Mouse (Mus musculus): ENCODE results near the gene Col1a1. TPM values are rescaled to one million over a fixed set of nuclear protein-coding genes. Genes with fewer than 3 reads are reported as not detected.

Col1a1 gene
- total and polyA plus RNA-seq, 3 experiments = 0.11 to 0.13 TPM; not detected in 1

DNA sequence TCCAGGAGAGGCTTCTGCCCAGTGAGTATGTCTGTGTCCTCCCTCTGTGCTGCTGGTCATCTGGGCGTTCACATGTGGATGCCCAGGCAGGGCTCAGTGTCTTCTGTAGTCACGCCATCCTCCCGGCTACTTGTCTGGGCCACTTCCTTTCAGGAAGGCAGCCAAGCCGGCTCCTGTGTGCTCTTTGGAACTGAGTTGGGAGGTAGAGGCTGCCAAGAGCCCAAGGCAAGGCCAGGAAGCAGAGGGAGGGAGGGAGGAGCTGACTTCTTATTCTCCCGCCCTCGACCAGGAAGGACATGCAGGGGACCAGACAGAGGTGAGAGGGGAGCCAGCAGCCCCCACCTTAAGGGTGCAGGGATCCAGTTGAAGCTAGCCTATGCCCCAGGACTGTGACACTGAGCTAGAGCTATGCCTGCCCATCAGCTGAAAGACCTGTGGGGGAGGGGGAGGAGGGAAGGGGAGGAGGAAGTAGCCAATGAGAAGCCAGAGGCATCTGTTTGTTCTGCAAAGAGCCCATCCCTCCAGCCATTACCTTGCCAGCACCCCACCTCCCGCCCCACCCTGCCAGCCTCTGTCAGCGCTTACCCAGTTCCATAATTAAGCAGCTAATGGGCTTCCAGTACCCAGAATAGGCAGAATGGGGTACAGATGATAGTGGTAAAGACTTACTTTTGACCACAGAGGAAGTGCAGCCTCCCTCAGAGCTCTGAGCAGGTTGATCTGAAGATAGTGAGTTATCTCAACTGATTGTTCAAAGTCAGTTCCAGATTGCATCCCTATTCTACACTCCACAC is 22.2 kb downstream of the Col1a1 start:
- dilution Hi-C loops (cut with MboI; ENCODE audit: extremely low pct_ligation_motif_present, extremely low pct_unique_long_range_greater_than_20kb, low sequenced_read_pairs) (no loop called here), in situ Hi-C loops (cut with MboI; ENCODE audit: low pct_ligation_motif_present, low pct_unique_long_range_greater_than_20kb, low sequenced_read_pairs) (no loop called here)
- H3K4me1 ChIP-seq (ENCODE audit: control insufficient read depth in 1 of 2, insufficient read depth in 2 of 2) = peaks cover 10 to 20% of the 10 kb centered on the region in 2 experiments
- no peak for TF ChIP-seq NRF1 (IDR thresholded peaks at IDR 0.05; ENCODE audit: low read depth, low read length)
- TF ChIP-seq E2F4 (IDR thresholded peaks at IDR 0.05; ENCODE audit: insufficient replicate concordance, low read depth, low read length) = no peak
- no peak for TF ChIP-seq POLR2AphosphoS2 (IDR thresholded peaks at IDR 0.05; ENCODE audit: low read depth, low read length)
- TF ChIP-seq NELFE (IDR thresholded peaks at IDR 0.05; ENCODE audit: low read depth, low read length) = no peak
- TF ChIP-seq RAD21 (IDR thresholded peaks at IDR 0.05; ENCODE audit: low read depth, low read length) = no peak
- TF ChIP-seq HCFC1 (IDR thresholded peaks at IDR 0.05; ENCODE audit: low read depth, low read length) = no peak
- TF ChIP-seq ZC3H11A (IDR thresholded peaks at IDR 0.05; ENCODE audit: low read depth, low read length) = no peak
- no peak for TF ChIP-seq RCOR1 (conservative IDR thresholded peaks at IDR 0.05; ENCODE audit: low read depth, low read length)
- no peak for TF ChIP-seq JUN (IDR thresholded peaks at IDR 0.05; ENCODE audit: insufficient read depth, low read depth, low read length)
- TF ChIP-seq MYC (IDR thresholded peaks at IDR 0.05; ENCODE audit: low read depth, low read length) = no peak
- TF ChIP-seq GABPA (IDR thresholded peaks at IDR 0.05; ENCODE audit: insufficient replicate concordance, low read depth, low read length) = no peak
- no peak for TF ChIP-seq ZMIZ1 (IDR thresholded peaks at IDR 0.05; ENCODE audit: low read depth, low read length)
- no peak for TF ChIP-seq POLR2A (IDR thresholded peaks at IDR 0.05; ENCODE audit: low read depth, low read length)
- no peak for TF ChIP-seq MXI1 (IDR thresholded peaks at IDR 0.05; ENCODE audit: low read depth, low read length)
- H3K9ac ChIP-seq (ENCODE audit: insufficient read depth, low read depth) = no peak overlapping the region
- H3K9me3 ChIP-seq (replicated peaks; ENCODE audit: low read length) = no peaks in the 10 kb centered on the region
- no peak overlapping the region for H3K4me2 ChIP-seq (ENCODE audit: insufficient read depth, low read depth, poor library complexity, severe bottlenecking)
- H3K27ac ChIP-seq (ENCODE audit: insufficient read depth, low read depth) = no peak overlapping the region
- H3K79me2 ChIP-seq (replicated peaks; ENCODE audit: control insufficient read depth, extremely low read depth, insufficient read depth, poor library complexity, severe bottlenecking) = no peaks in the 10 kb centered on the region
- H3K27me3 ChIP-seq (replicated peaks) = peaks cover 73% of the 10 kb centered on the region
- no peak overlapping the region for H3K4me3 ChIP-seq (replicated peaks in 1 of 3; ENCODE audit: low read depth in 2 of 3, low read length in 2 of 3, poor library complexity in 1 of 3)
- H3K36me3 ChIP-seq (replicated peaks in 1 of 2; ENCODE audit: control insufficient read depth in 1 of 2, insufficient read depth in 1 of 2, low read length in 1 of 2) = no peaks in the 10 kb centered on the region
- DNase-seq (ENCODE audit: extremely low read depth) = no peak

DNA sequence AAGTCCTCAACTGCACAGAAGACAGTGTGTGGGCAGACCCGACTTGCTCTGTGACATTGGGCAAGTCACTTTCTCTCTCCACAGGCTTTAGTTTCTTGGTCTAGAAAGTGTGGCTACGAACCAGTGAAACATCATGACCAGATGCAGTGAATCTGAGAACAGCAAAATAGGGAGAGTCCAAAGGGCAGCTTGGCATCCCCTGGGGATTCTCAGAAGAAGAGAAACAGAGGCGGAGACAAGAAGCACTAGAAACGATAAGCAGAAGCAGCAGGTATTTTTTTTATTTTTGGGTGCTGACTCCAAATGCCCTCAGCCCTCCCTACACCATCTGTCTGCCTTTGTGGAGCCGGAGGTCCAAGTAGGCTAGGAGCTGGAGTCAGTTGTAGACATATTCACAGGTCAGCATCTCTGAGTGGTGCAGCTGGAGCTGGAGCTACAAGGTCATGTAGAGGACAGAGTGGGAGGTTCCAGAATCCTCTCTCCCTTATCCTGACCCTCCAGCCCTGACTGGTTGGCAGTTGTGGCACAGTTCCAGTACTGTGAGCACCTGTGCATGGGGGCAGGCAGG is 26.6 kb downstream of the Col1a1 start:
- Histone ChIP-seq H3K9me3 (replicated peaks; ENCODE audit: low read length) (no peaks in the 10 kb centered on the region), H3K27me3 (replicated peaks) (peaks cover 71% of the 10 kb centered on the region), H3K36me3 (replicated peaks in 1 of 2; ENCODE audit: control insufficient read depth in 1 of 2, insufficient read depth in 1 of 2, low read length in 1 of 2) (no peaks in the 10 kb centered on the region), H3K4me3 (replicated peaks in 1 of 3; ENCODE audit: low read depth in 2 of 3, low read length in 2 of 3, poor library complexity in 1 of 3) (no peak overlapping the region), H3K4me2 (ENCODE audit: insufficient read depth, low read depth, poor library complexity, severe bottlenecking) (peak overlapping the region; percentile 39; the same call in 1 of the 2 replicates), H3K9ac (ENCODE audit: insufficient read depth, low read depth) (no peak overlapping the region), H3K27ac (ENCODE audit: insufficient read depth, low read depth) (no peak overlapping the region), H3K4me1 (ENCODE audit: control insufficient read depth in 1 of 2, insufficient read depth in 2 of 2) (peaks cover 10 to 21% of the 10 kb centered on the region in 2 experiments), H3K79me2 (replicated peaks; ENCODE audit: control insufficient read depth, extremely low read depth, insufficient read depth, poor library complexity, severe bottlenecking) (no peaks in the 10 kb centered on the region)
- TF ChIP-seq RAD21 (IDR thresholded peaks at IDR 0.05; ENCODE audit: low read depth, low read length) (no peak), ZMIZ1 (IDR thresholded peaks at IDR 0.05; ENCODE audit: low read depth, low read length) (no peak), BHLHE40 (IDR thresholded peaks at IDR 0.05; ENCODE audit: low read depth, low read length) (peak; percentile 28), MXI1 (IDR thresholded peaks at IDR 0.05; ENCODE audit: low read depth, low read length) (no peak), ZNF384 (IDR thresholded peaks at IDR 0.05; ENCODE audit: low read depth, low read length) (peak; percentile 70), IRF4 (IDR thresholded peaks at IDR 0.05; ENCODE audit: low read depth, low read length) (peak; percentile 70; the same call in 1 of the 2 replicates), USF2 (conservative IDR thresholded peaks at IDR 0.05; ENCODE audit: low read depth, low read length) (no peak), PAX5 (IDR thresholded peaks at IDR 0.05; ENCODE audit: low read length) (no peak), ETS1 (conservative IDR thresholded peaks at IDR 0.05; ENCODE audit: low read depth, low read length) (0 out of 2 replicates have a peak, but pooled peaks have one; percentile 20), ZKSCAN1 (IDR thresholded peaks at IDR 0.05; ENCODE audit: borderline replicate concordance, low read depth, low read length) (no peak), CHD1 (IDR thresholded peaks at IDR 0.05; ENCODE audit: low read depth, low read length) (no peak), HCFC1 (IDR thresholded peaks at IDR 0.05; ENCODE audit: low read depth, low read length) (no peak), MAFK (IDR thresholded peaks at IDR 0.05; ENCODE audit: insufficient replicate concordance, low read length) (0 out of 2 replicates have a peak, but pooled peaks have one; percentile 37), EP300 (IDR thresholded peaks at IDR 0.05; ENCODE audit: low read length) (peak; percentile 28; the same call in 1 of the 2 replicates), POLR2A (IDR thresholded peaks at IDR 0.05; ENCODE audit: low read depth, low read length) (no peak), KAT2A (IDR thresholded peaks at IDR 0.05; ENCODE audit: insufficient replicate concordance, low read length) (no peak), E2F4 (IDR thresholded peaks at IDR 0.05; ENCODE audit: insufficient replicate concordance, low read depth, low read length) (no peak)
- DNase-seq (ENCODE audit: extremely low read depth) = peak; percentile 85
- in situ Hi-C loops (cut with MboI; ENCODE audit: low pct_ligation_motif_present, low pct_unique_long_range_greater_than_20kb, low sequenced_read_pairs) = no loop called here
- dilution Hi-C loops (cut with MboI; ENCODE audit: extremely low pct_ligation_motif_present, extremely low pct_unique_long_range_greater_than_20kb, low sequenced_read_pairs) = no loop called here
